Mouse (Mus musculus): ENCODE data around the gene Scgb2b11.
"Not testable (repeated sequence)": the region's sequence is repeated elsewhere in the genome, so short reads cannot be mapped to it uniquely, and the experiment has no call there.

Scgb2b11 gene

GRCm38 (mm10) chr7:32211045-32211444 lies at the start of gene Scgb2b11:
TSS of gene Scgb2b11 (minus strand) at chr7:32211145.
- DNase-seq (ENCODE audit: low read depth, low spot score), result not testable (repeated sequence)

GRCm38 (mm10) chr7:32222540-32222939 lies 11.6 kb upstream of the Scgb2b11 start, which contains the start of gene Scgb1b11:
TSS of gene Scgb1b11 (plus strand) at chr7:32222840.
- DNase-seq (ENCODE audit: low read depth, low spot score), result not testable (repeated sequence)

All from skeletal muscle tissue, adult 2 months (tissue).